Mouse (Mus musculus) CH12.LX (cell line): ENCODE results near the gene D630003M21Rik. TPM values are rescaled to one million over a fixed set of nuclear protein-coding genes. Genes with fewer than 3 reads are reported as not detected.

ENCODE experiments used
- polyA plus RNA-seq: library from polyadenylated mRNA; unstranded; fragments of >175 nt; gene quantifications from 2 replicates; pipeline ENCODE4 v1.2.1, GENCODE M21; 2012; ENCODE audit warnings: low read depth; ENCODE audit not compliant: insufficient read length
- total RNA-seq, 2 experiments: library from RNA; depleted of rRNA; stranded (reverse); fragments of 300-350 nt in 1 of 2; fragments of >200 nt in 1 of 2; gene quantifications; 2 replicates each; pipeline ENCODE4 v1.2.3; 2012 to 2014

D630003M21Rik gene
- total and polyA plus RNA-seq, 3 experiments: 0.23 to 1.4 (median 0.93) TPM

Other genes starting within 250 kb of the D630003M21Rik start
- 26.3 and 27.2 TPM in 2 replicates for gene Tti1, start 200.8 kb downstream of the D630003M21Rik start, total RNA-seq (2012; rRNA removed)
- gene Tti1, start 200.8 kb downstream of the D630003M21Rik start, total RNA-seq (2014; rRNA removed): 18.0 and 19.8 TPM in 2 replicates
- gene Tti1, start 200.8 kb downstream of the D630003M21Rik start, polyA plus RNA-seq: 19.7 and 22.5 TPM in 2 replicates
- gene Rprd1b, start 200.7 kb downstream of the D630003M21Rik start, total RNA-seq (2012; rRNA removed): 11.8 and 15.6 TPM in 2 replicates
- 16.4 and 16.5 TPM in 2 replicates for gene Rprd1b, start 200.7 kb downstream of the D630003M21Rik start, total RNA-seq (2014; rRNA removed)
- gene Rprd1b, start 200.7 kb downstream of the D630003M21Rik start, polyA plus RNA-seq: 30.6 and 33.1 TPM in 2 replicates
- 0.04 and 0.08 TPM in 2 replicates for gene Tgm2, start 82.8 kb downstream of the D630003M21Rik start, total RNA-seq (2012; rRNA removed)
- 0.09 and 0.50 TPM in 2 replicates for gene Tgm2, start 82.8 kb downstream of the D630003M21Rik start, total RNA-seq (2014; rRNA removed)
- 0.21 and 0.72 TPM in 2 replicates for gene Tgm2, start 82.8 kb downstream of the D630003M21Rik start, polyA plus RNA-seq
- 0.17 and 0.21 TPM in 2 replicates for gene Bpi, start 28.9 kb upstream of the D630003M21Rik start, total RNA-seq (2012; rRNA removed)
- gene Bpi, start 28.9 kb upstream of the D630003M21Rik start, total RNA-seq (2014; rRNA removed): 0.46 and 0.81 TPM in 2 replicates
- gene Bpi, start 28.9 kb upstream of the D630003M21Rik start, polyA plus RNA-seq: 0.14 and 0.51 TPM in 2 replicates
- 0.04 TPM in 1 of 2 replicates, not detected in the other for gene Lbp, start 77.3 kb upstream of the D630003M21Rik start, total RNA-seq (2012; rRNA removed)
- gene Lbp, start 77.3 kb upstream of the D630003M21Rik start, total RNA-seq (2014; rRNA removed): 0.30 TPM in 1 of 2 replicates, not detected in the other
- gene Lbp, start 77.3 kb upstream of the D630003M21Rik start, polyA plus RNA-seq: 0.27 TPM in 1 of 2 replicates, not detected in the other
- gene Snhg11, start 146.4 kb upstream of the D630003M21Rik start, total RNA-seq (2012; rRNA removed): 0.04 TPM in 2 replicates
- not detected in 2 replicates for gene Snhg11, start 146.4 kb upstream of the D630003M21Rik start, total RNA-seq (2014; rRNA removed)
- gene Snhg11, start 146.4 kb upstream of the D630003M21Rik start, polyA plus RNA-seq: 0.11 and 0.13 TPM in 2 replicates
- gene Ralgapb, start 180.6 kb upstream of the D630003M21Rik start, total RNA-seq (2012; rRNA removed): 11.9 and 12.9 TPM in 2 replicates
- 10.7 and 11.4 TPM in 2 replicates for gene Ralgapb, start 180.6 kb upstream of the D630003M21Rik start, total RNA-seq (2014; rRNA removed)
- 13.6 and 18.4 TPM in 2 replicates for gene Ralgapb, start 180.6 kb upstream of the D630003M21Rik start, polyA plus RNA-seq